Comparison of ENCODE assay signal across 21 mouse cellular contexts in the genomic region with DNA sequence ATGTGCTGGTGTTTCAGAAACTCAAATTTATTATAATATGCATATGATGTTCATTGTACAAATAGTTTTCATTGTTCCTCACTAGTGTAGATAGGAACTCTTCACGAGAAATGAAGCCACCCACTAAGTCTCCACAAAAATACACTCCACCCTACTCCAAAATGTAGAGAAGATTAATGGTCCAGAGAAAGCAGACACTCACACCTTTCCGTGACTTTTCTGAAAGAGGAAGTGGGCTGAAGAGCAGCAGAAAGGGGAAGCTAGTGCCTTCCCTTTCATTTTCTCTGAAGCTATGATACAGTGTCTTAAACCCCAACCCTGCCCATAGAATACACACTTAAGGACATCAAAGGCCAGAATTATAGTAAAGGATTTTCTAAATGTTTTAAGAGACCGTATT. TPM values are rescaled to one million over a fixed set of nuclear protein-coding genes. Genes with fewer than 3 reads are reported as not detected.
A peak's percentile ranks its signal among the peaks of the same experiment; 100 is the strongest.
DNase-seq lines count a peak whose midpoint lies in the region; ATAC-seq and TF ChIP-seq lines count a peak whose summit lies in the region.
"Had no signal": no experiment of that assay in that cellular context is flagged by ENCODE, and none has a peak within 500 bp of the region (broad histone marks: within the 10 kb centered on the region; RNA-seq: fewer than 3 reads in every experiment).

No protein-coding gene starts in this region.

- H3K9me3 ChIP-seq in liver, postnatal 0 days (ENCODE audit: low read length), result no peaks in the 10 kb centered on the region
- no peaks in the 10 kb centered on the region for H3K9me3 ChIP-seq in liver, embryonic 12.5 days (replicated peaks)
- H3K9me3 ChIP-seq: forebrain, embryonic 15.5 days; hindbrain, embryonic 15.5 days; limb, embryonic 10.5 days; liver, embryonic 13.5 days had no signal

- no peaks in the 10 kb centered on the region for H3K36me3 ChIP-seq in liver, postnatal 0 days (replicated peaks; ENCODE audit: insufficient read depth, low read length)
- no peaks in the 10 kb centered on the region for H3K36me3 ChIP-seq in liver, embryonic 12.5 days
- H3K36me3 ChIP-seq: forebrain, embryonic 15.5 days; hindbrain, embryonic 15.5 days; limb, embryonic 10.5 days; liver, embryonic 13.5 days had no signal

- no peak overlapping the region for H3K4me2 ChIP-seq in liver, postnatal 0 days (ENCODE audit: low read depth, low read length)
- H3K4me2 ChIP-seq in liver, embryonic 12.5 days, result no peak overlapping the region
- H3K4me2 ChIP-seq: forebrain, embryonic 15.5 days; hindbrain, embryonic 15.5 days; liver, embryonic 13.5 days had no signal

- ATAC-seq in liver, postnatal 0 days, result no peak
- no peak for ATAC-seq in liver, embryonic 12.5 days
- peak; percentile 83 for ATAC-seq in inflammation-experienced regulatory T-cells, adult 6 months
- no peak for ATAC-seq in erythroid progenitor cell, adult 5-6 weeks (replicated peaks; ENCODE audit: low FRiP score, poor library complexity, severe bottlenecking)
- ATAC-seq: forebrain, embryonic 15.5 days had no signal

- peaks cover 4% of the 10 kb centered on the region; the same call in 1 of the 2 replicates for H3K4me1 ChIP-seq in liver, postnatal 0 days (ENCODE audit: insufficient read depth)
- peaks cover 6% of the 10 kb centered on the region; the same call in 1 of the 2 replicates for H3K4me1 ChIP-seq in liver, embryonic 12.5 days
- H3K4me1 ChIP-seq: forebrain, embryonic 15.5 days; hindbrain, embryonic 15.5 days had no signal

- no peak overlapping the region for H3K9ac ChIP-seq in liver, postnatal 0 days (replicated peaks)
- H3K9ac ChIP-seq in liver, embryonic 12.5 days, result no peak overlapping the region
- H3K9ac ChIP-seq: forebrain, embryonic 15.5 days; hindbrain, embryonic 15.5 days; liver, embryonic 13.5 days had no signal

- TF ChIP-seq EP300 in liver, postnatal 0 days (IDR thresholded peaks at IDR 0.05; ENCODE audit: low read depth), result no peak

- H3K4me3 ChIP-seq in liver, postnatal 0 days (ENCODE audit: low read depth, low read length), result no peak overlapping the region
- H3K4me3 ChIP-seq in liver, embryonic 12.5 days, result no peak overlapping the region
- H3K4me3 ChIP-seq: forebrain, embryonic 15.5 days; heart, adult 2 months; hindbrain, embryonic 15.5 days; limb, embryonic 10.5 days; liver, embryonic 13.5 days had no signal

- 0 out of 2 replicates have a peak overlapping the region, but pooled peaks have one; percentile 45 for H3K27ac ChIP-seq in liver, postnatal 0 days (ENCODE audit: low read depth)
- H3K27ac ChIP-seq in liver, embryonic 12.5 days, result no peak overlapping the region
- H3K27ac ChIP-seq: forebrain, embryonic 15.5 days; heart, adult 2 months; hindbrain, embryonic 15.5 days; limb, embryonic 10.5 days; liver, embryonic 13.5 days; stomach, postnatal 0 days had no signal

- DNase-seq in liver, postnatal 0 days, result no peak
- peak; percentile 86 for DNase-seq in A20 (ENCODE audit: low read depth, low spot score)
- DNase-seq in T-cell, adult 2 months (ENCODE audit: low spot score), result peak; percentile 35
- DNase-seq in right cerebral cortex, adult 18-20 months, result no peak
- DNase-seq in adrenal gland, postnatal 14 days, result no peak
- DNase-seq: cerebellum, adult 9-10 months; heart, adult 2 months; heart, postnatal 10 days; kidney, adult 18-20 months; layer of hippocampus, postnatal 36 days; liver, embryonic 13.5 days; lung, postnatal 14 days; midbrain, embryonic 14.5 days had no signal

- 37% methylated on average over 3 of the region's 3 CpGs for WGBS in liver, postnatal 0 days (ENCODE audit: insufficient replicate concordance)
- 41% methylated on average over 3 of the region's 3 CpGs for WGBS in liver, embryonic 12.5 days (ENCODE audit: insufficient replicate concordance)

- no peak for TF ChIP-seq CTCF in liver, postnatal 0 days (IDR thresholded peaks at IDR 0.05; ENCODE audit: low read depth)

- H3K27me3 ChIP-seq in liver, postnatal 0 days (ENCODE audit: insufficient read depth, low read length), result no peaks in the 10 kb centered on the region
- no peaks in the 10 kb centered on the region for H3K27me3 ChIP-seq in liver, embryonic 12.5 days (replicated peaks)
- H3K27me3 ChIP-seq: forebrain, embryonic 15.5 days; hindbrain, embryonic 15.5 days; liver, embryonic 13.5 days had no signal

RNA-seq across cellular contexts. Expression of gene Hif1a, which starts 19.8 kb away (rescaled TPM):
- 13.4 and 13.9 TPM in 2 replicates for polyA plus RNA-seq in liver, postnatal 0 days (2015; fragmentation: Nextera tagmentation; extraction: Ambion mirVana)
- polyA plus RNA-seq in liver, embryonic 12.5 days (2016; fragmentation: Nextera tagmentation; extraction: Ambion mirVana), result 33.3 and 34.1 TPM in 2 replicates
- polyA plus RNA-seq in inflammation-experienced regulatory T-cells, adult 6 months (2017; shearing (Covaris generic)), result 10 to 100 TPM; 76.4 to 90.9 (median 87.6) TPM
- 13.3 and 21.8 TPM in 2 replicates for total RNA-seq in erythroid progenitor cell, adult 5-6 weeks (2015; ENCODE audit: low replicate concordance)
- 14.8 and 23.3 TPM in 2 replicates for total RNA-seq in erythroid progenitor cell, adult 5-6 weeks (2017; ENCODE audit: low replicate concordance)
- total RNA-seq in adrenal gland, postnatal 14 days (2021), result 59.8 and 63.0 TPM in 2 replicates

RNA-seq across cellular contexts. Expression of gene Gm49321, which starts 56.1 kb away (rescaled TPM):
- 1.8 and 1.9 TPM in 2 replicates for polyA plus RNA-seq in liver, postnatal 0 days (2015; fragmentation: Nextera tagmentation; extraction: Ambion mirVana)
- polyA plus RNA-seq in liver, embryonic 12.5 days (2016; fragmentation: Nextera tagmentation; extraction: Ambion mirVana), result 4.6 and 6.9 TPM in 2 replicates
- 10 to 100 TPM; 12.6 to 21.2 (median 13.8) TPM for polyA plus RNA-seq in inflammation-experienced regulatory T-cells, adult 6 months (2017; shearing (Covaris generic))
- not detected in 2 replicates for total RNA-seq in erythroid progenitor cell, adult 5-6 weeks (2015; ENCODE audit: low replicate concordance)
- not detected in 2 replicates for total RNA-seq in erythroid progenitor cell, adult 5-6 weeks (2017; ENCODE audit: low replicate concordance)
- 6.9 and 7.5 TPM in 2 replicates for total RNA-seq in adrenal gland, postnatal 14 days (2021)
- polyA plus RNA-seq: heart, adult 2 months; large intestine, adult 2 months had no signal

Comparison
In these comparisons a context has a peak if more than half of its experiments do, and no peak if none do; other contexts are left out.
1. DNase-seq: peak in A20 (single experiment) and T-cell, adult 2 months (single experiment); none in liver, postnatal 0 days (single experiment), right cerebral cortex, adult 18-20 months (single experiment) and adrenal gland, postnatal 14 days (single experiment).